Mouse (Mus musculus): ENCODE results near the gene Npw.
A peak's percentile ranks its signal among the peaks of the same experiment; 100 is the strongest.
"Not testable (repeated sequence)": the region's sequence is repeated elsewhere in the genome, so short reads cannot be mapped to it uniquely, and the experiment has no call there.

The Npw gene

DNA sequence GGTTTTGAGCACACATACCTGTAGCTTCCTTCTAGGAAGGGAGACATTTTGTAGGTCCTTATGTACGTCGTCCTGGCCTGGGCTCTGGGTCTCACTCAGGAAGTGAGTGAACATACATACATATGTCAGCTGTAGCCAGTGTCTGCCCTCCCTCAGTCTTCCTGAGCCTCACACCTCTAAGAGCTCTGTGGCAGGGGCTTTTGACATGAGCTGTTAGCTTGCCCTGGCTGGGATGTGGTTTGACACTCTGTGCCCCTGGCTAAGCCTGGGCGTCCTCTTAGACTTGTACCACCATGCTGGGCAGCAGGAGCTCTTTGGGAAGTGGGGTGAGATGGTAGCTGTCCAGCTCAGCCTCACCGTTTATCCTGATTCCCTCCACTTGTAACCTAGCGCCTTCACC lies 13.1 kb upstream of the Npw start:
- DNase-seq (ENCODE audit: low spot score in 2 of 2) = no peak

GRCm38 (mm10) chr17:24670246-24670844 lies 12.1 kb upstream of the Npw start:
- DNase-seq (ENCODE audit: low spot score in 2 of 2) = no peak

DNA sequence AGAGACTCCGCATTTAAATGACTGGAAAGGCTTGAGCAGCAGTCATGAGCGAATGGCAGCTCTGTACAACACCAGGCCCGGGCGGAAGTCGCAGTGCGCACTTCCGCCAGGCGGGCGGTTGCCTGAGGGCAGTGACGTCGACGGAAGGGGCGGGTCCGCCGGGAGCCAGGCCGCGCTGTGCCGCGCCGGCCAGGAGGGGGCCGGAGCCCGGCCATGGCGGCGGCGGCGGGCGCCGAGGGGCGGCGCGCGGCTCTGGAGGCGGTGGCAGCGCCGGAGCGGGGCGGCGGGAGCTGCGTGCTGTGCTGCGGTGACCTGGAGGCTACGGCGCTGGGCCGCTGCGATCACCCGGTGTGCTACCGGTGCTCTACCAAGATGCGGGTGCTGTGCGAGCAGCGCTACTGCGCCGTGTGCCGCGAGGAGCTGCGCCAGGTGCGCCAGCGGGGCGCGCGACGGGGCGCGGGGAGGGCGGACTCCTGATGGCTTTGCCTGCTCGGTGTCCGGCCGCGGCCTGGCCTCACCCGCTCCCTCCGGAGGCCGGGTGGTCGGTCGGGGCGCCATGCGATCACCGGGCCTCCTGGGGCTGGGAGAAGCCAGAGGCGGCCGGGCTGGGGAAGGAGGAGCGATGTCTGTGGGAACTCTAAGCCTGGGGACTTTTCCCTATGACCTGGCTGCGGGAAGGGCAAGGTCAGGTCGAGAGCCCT lies 11.4 kb upstream of the Npw start, which contains the start of gene Zfp598:
Gene Zfp598, plus strand, starts transcription at position 143 of the 701 bp plus-strand sequence.
- DNase-seq (ENCODE audit: low spot score in 2 of 2) = peak; percentile 78 to 91

GRCm38 (mm10) chr17:24669214-24669544 lies 10.9 kb upstream of the Npw start:
- DNase-seq (ENCODE audit: low spot score in 2 of 2) = not testable (repeated sequence)

DNA sequence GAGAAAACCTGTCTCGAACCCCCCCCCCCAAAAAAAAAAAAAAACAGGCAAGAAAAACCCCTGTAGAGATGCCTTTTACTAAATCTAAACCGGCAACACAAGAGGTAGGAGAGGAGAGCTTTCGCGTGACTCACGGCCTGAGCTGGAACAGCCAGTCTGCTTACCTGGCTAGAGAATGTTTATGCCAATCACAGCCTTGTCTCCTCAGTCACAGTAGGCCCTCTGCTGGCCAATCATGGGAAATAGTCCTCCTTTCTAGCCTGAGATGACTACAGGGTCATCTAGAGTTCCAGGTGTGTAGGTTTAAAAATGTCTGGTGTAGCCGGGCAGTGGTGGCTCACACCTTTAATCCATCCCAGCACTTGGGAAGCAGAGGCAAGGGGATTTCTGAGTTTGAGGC lies 9.2 kb upstream of the Npw start:
- DNase-seq (ENCODE audit: low spot score in 2 of 2) = peak in 1 of 2 experiments; percentile 48

- not testable (repeated sequence) for DNase-seq (ENCODE audit: low spot score in 2 of 2)
Observed at GRCm38 (mm10) chr17:24667011-24667410, 8.8 kb upstream of the Npw start.

GRCm38 (mm10) chr17:24654969-24655368 lies 3.3 kb downstream of the Npw start:
- DNase-seq (ENCODE audit: low spot score in 2 of 2) = no peak

DNA sequence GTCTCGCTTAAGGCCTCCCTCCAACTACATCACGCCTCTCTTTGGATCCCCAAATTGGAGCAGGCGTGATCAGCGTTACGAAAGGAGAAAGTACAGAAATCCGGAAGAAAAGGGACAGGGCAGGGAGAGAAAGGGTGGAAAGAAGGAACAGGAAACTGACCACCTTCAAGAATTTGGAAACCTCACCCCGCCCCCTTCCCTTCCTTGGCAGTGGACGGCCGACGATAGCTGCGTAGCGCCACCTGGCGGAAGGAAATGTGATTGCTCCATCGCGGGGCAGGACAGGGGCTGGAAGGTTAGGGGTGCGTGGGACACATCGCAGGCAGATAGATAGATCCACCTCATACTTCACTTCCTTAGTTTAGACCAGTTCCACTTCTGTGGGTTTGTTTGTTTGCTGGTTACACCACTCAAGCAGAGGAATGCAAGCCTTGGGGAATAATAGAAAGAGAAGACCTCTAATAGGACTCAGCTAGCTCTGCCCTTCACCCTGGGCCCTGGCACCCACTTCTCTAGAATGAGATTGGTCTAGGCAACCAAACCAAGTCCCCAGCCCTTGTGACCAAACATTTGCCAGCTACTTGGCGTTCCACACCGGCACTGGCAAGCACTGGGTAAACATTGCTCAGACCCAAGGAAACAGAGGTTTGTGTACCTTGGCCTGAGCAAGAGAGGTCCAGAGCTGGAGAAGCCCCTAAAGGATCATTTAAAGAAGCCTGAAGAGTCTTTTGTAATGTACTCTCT lies 4.1 kb downstream of the Npw start:
- DNase-seq (ENCODE audit: low spot score in 2 of 2) = peak in 1 of 2 experiments; percentile 50

DNA sequence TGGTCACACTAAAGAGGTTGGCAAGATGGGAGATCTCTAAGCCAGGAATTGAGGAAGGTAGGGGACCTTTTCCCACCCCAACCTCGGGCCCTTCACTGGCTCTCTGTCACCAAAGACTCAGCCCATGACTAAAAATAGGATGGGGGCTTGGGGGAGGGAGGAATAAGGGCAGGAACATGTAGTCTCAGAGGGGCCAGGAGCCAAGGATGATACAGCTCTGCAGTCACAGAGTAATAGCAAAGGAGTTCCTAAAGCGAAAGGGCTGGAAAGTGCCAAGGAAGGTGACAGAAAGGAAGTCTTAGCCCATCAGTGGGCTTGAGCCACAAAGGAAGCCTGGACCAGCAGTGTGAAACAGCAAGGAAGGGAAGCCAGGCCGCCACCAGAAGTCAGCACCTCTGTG lies 6.4 kb downstream of the Npw start:
- DNase-seq (ENCODE audit: low spot score in 2 of 2) = no peak

DNA sequence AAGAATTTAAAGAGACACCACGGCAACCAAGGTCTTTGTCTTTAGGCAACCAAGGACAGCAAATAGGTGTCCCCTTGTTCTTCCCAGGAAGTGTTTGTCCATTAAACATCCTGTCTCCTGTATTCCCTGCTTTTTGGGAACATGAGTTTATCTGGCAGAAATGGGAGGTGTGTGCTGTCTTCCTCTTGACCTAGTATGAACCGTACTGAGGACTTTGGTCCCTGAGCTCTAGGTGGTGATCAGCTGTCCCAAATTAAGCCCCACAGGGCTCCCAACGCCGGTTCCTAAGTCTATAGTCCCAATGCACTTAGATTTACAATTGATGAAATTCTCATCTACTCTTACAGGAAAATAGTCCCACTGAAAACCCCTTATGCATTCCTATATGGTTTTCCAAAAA lies 7.5 kb downstream of the Npw start:
- DNase-seq (ENCODE audit: low spot score in 2 of 2) = no peak

DNA sequence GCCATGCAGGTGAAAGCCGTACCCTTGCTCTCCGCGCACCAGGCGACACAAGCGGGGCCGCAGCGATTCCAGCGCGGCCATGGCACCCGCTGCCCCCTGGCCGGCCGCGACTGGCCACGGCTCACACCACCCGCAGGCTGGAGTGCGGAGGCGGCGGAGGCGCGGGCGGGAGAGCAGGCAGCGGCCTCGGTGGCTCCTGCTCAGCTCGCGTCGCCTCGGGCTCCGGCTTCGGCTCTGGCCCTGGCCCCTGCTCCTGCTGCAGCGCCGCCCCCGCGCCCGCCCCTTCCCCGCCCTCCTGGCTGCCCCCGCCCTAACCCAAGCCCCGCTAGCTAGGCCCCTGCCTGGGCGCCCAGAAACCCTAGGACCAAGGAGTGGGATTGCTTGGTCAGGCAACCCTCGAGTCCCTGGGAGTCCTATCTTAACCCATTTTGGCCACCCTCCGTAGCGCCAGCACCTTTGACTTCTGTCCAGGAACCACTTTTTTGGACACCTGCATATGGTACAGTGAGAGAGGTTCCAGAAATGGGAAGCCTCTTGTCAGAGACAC lies 8.1 kb downstream of the Npw start, which contains the start of gene Slc9a3r2:
Gene Slc9a3r2, minus strand, starts transcription at position 258 of the 547 bp plus-strand sequence.
- DNase-seq (ENCODE audit: low spot score in 2 of 2) = no peak

- DNase-seq (ENCODE audit: low spot score in 2 of 2) = no peak
Observed at GRCm38 (mm10) chr17:24649581-24650069, 8.6 kb downstream of the Npw start.

GRCm38 (mm10) chr17:24648731-24649377 lies 9.4 kb downstream of the Npw start:
- DNase-seq (ENCODE audit: low spot score in 2 of 2) = no peak

GRCm38 (mm10) chr17:24647493-24647892 lies 10.8 kb downstream of the Npw start:
- no peak for DNase-seq (ENCODE audit: low spot score in 2 of 2)

DNA sequence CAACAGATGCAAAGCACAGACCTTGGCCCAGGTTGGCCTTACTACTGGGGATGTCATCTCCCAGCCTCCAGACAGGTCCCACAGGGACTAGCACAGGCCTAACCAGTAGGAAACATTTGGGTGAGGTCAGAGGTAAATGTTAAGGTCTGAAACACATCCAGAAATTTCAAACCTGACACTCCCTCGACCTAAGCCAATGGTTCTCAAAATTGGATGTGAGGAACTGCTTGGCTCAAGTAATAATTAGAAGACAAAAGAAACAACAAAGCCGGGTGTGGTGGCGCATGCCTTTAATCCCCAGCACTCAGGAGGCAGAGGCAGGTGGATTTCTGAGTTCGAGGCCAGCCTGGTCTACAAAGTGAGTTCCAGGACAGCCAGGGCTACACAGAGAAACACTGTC lies 11.9 kb downstream of the Npw start:
- DNase-seq (ENCODE audit: low spot score in 2 of 2) = no peak

DNA sequence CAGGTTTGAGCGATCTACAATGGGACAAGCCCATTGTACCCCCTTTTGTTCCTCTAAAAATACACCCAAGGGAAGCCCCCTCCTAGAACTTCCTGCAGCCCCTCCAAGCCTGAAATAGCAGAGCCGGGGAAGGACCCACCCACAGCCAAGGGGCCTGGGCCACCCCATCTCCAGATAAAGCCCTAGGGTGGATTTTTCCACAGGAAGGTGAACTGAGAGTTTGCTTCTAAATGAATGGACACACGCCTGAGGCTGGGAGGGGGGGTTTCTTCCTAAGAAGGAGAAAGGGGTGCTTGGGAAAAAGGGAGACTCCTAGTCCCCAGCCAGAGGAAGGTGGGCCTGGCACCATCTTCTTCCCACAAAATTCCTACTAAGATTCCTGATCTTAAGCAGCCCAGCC lies 12.3 kb downstream of the Npw start:
- no peak for DNase-seq (ENCODE audit: low spot score in 2 of 2)

- no peak for DNase-seq (ENCODE audit: low spot score in 2 of 2)
Observed at GRCm38 (mm10) chr17:24644875-24645721, 13.2 kb downstream of the Npw start.

GRCm38 (mm10) chr17:24644030-24644715 lies 14.1 kb downstream of the Npw start:
- no peak for DNase-seq (ENCODE audit: low spot score in 2 of 2)

GRCm38 (mm10) chr17:24642791-24643343 lies 15.4 kb downstream of the Npw start:
- DNase-seq (ENCODE audit: low spot score in 2 of 2) = no peak

GRCm38 (mm10) chr17:24641944-24642343 lies 16.3 kb downstream of the Npw start:
- DNase-seq (ENCODE audit: low spot score in 2 of 2) = no peak
